ENCODE assay signal across 11 mouse cellular contexts in the genomic region with DNA sequence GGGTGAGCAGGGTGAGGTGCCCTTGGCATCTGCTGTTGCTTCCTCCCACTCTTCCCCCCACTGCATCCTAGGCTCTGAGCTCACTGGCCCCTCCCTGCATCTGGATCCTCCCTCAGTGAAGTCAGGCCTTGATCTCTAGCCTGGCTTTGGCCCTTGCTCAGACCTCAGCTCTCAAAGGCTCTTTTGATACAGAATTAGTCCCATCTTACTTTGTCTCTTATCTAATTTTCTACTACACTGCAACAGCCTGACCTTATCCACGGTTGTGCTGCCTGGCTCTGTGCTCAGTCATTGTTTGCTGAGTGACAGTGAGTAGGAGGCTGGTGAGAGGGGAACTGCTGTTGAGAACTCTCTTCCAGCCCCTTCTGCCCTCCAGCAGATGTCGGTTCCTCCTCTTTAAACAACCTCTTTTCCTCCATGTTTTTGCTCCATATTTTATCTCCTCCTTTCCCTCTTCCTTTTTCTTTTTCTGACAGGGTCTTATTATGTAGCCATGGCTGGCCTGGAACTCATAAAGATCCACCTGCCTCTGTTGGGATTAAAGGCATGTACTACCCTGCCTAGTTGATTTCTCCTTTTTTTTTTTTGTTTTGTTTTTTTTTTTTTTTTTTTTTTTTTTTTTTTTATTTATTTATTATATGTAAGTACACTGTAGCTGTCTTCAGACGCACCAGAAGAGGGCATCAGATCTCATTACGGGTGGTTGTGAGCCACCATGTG. TPM values are rescaled to one million over a fixed set of nuclear protein-coding genes. Genes with fewer than 3 reads are reported as not detected.
DNase-seq lines count a peak whose midpoint lies in the region; ATAC-seq and TF ChIP-seq lines count a peak whose summit lies in the region.
"Had no signal": no experiment of that assay in that cellular context is flagged by ENCODE, and none has a peak within 500 bp of the region (broad histone marks: within the 10 kb centered on the region; RNA-seq: fewer than 3 reads in every experiment).

No protein-coding gene starts in this region.

- 28% methylated on average over 3 of the region's 4 CpGs for WGBS in heart, embryonic 10.5 days
- 16% methylated on average over 3 of the region's 4 CpGs for WGBS in lung, embryonic 14.5 days
- 53% methylated on average over 3 of the region's 4 CpGs for WGBS in stomach, embryonic 14.5 days
- 59% methylated on average over 3 of the region's 4 CpGs for WGBS in cerebellum, adult 2 months
- 60% methylated on average over 3 of the region's 4 CpGs for WGBS in kidney, adult 2 months

- no peak overlapping the region for H3K4me3 ChIP-seq in heart, embryonic 10.5 days
- H3K4me3 ChIP-seq in lung, embryonic 14.5 days (ENCODE audit: low read depth, low read length) = no peak overlapping the region
- H3K4me3 ChIP-seq in stomach, embryonic 14.5 days (ENCODE audit: low read depth, low read length) = no peak overlapping the region
- H3K4me3 ChIP-seq in cerebellum, adult 2 months (replicated peaks; ENCODE audit: insufficient read depth, low read depth, low read length) = no peak overlapping the region
- H3K4me3 ChIP-seq in kidney, adult 2 months (ENCODE audit: insufficient read depth, low read depth, low read length) = no peak overlapping the region
- H3K4me3 ChIP-seq: forebrain, embryonic 12.5 days had no signal

- no peak for TF ChIP-seq CTCF in lung, embryonic 14.5 days (IDR thresholded peaks at IDR 0.05; ENCODE audit: low read depth)
- TF ChIP-seq CTCF in cerebellum, adult 2 months (IDR thresholded peaks at IDR 0.05; ENCODE audit: borderline replicate concordance, insufficient read depth, low read depth, low read length) = no peak
- no peak for TF ChIP-seq CTCF in kidney, adult 2 months (conservative IDR thresholded peaks at IDR 0.05; ENCODE audit: insufficient read depth, insufficient read length, low read depth, low read length)

- TF ChIP-seq POLR2A in cerebellum, adult 2 months (IDR thresholded peaks at IDR 0.05; ENCODE audit: borderline replicate concordance, insufficient read depth, low read length) = no peak
- TF ChIP-seq POLR2A in kidney, adult 2 months (IDR thresholded peaks at IDR 0.05; ENCODE audit: low read depth, low read length) = no peak

- H3K36me3 ChIP-seq in heart, embryonic 10.5 days = peaks cover 13% of the 10 kb centered on the region; the same call in 1 of the 2 replicates
- peaks cover 9% of the 10 kb centered on the region; the same call in 1 of the 2 replicates for H3K36me3 ChIP-seq in lung, embryonic 14.5 days (ENCODE audit: insufficient read depth)
- no peaks in the 10 kb centered on the region; the same call in 1 of the 2 replicates for H3K36me3 ChIP-seq in stomach, embryonic 14.5 days (ENCODE audit: control insufficient read depth, insufficient read depth, low read length)
- H3K36me3 ChIP-seq in kidney, adult 2 months (ENCODE audit: control insufficient read depth, insufficient read depth, low read length) = no peaks in the 10 kb centered on the region; the same call in 1 of the 2 replicates

- H3K27ac ChIP-seq in heart, embryonic 10.5 days = 0 out of 2 replicates have a peak overlapping the region, but pooled peaks have one; percentile 36
- peak overlapping the region; percentile 44 for H3K27ac ChIP-seq in lung, embryonic 14.5 days (ENCODE audit: low read depth)
- peak overlapping the region; percentile 15; the same call in 1 of the 2 replicates for H3K27ac ChIP-seq in stomach, embryonic 14.5 days (ENCODE audit: low read length)
- H3K27ac ChIP-seq in cerebellum, adult 2 months (ENCODE audit: insufficient read depth, low read length) = no peak overlapping the region
- H3K27ac ChIP-seq in kidney, adult 2 months (ENCODE audit: insufficient read depth, low read depth, low read length) = no peak overlapping the region
- H3K27ac ChIP-seq: forebrain, embryonic 12.5 days had no signal

- no peak for ATAC-seq in lung, embryonic 14.5 days (ENCODE audit: insufficient read depth)
- ATAC-seq in erythroid progenitor cell, adult 5-6 weeks (replicated peaks; ENCODE audit: low FRiP score, poor library complexity, severe bottlenecking) = 0 out of 2 replicates have a peak, but pooled peaks have one; percentile 12
- ATAC-seq in stomach, embryonic 14.5 days (ENCODE audit: insufficient number of reproducible peaks, insufficient read depth, low FRiP score, low read depth) = no peak

- H3K9me3 ChIP-seq in heart, embryonic 10.5 days = no peaks in the 10 kb centered on the region
- H3K9me3 ChIP-seq in lung, embryonic 14.5 days (ENCODE audit: low read depth, low read length) = no peaks in the 10 kb centered on the region
- H3K9me3 ChIP-seq in stomach, embryonic 14.5 days (ENCODE audit: control insufficient read depth, low read depth, low read length) = no peaks in the 10 kb centered on the region
- H3K9me3 ChIP-seq: forebrain, embryonic 12.5 days had no signal

- H3K4me2 ChIP-seq in lung, embryonic 14.5 days = no peak overlapping the region
- H3K4me2 ChIP-seq in stomach, embryonic 14.5 days (replicated peaks; ENCODE audit: low read depth, low read length) = no peak overlapping the region
- H3K4me2 ChIP-seq: forebrain, embryonic 12.5 days had no signal

- H3K9ac ChIP-seq in lung, embryonic 14.5 days = no peak overlapping the region
- no peak overlapping the region for H3K9ac ChIP-seq in stomach, embryonic 14.5 days (replicated peaks; ENCODE audit: low read depth, low read length)
- H3K9ac ChIP-seq: forebrain, embryonic 12.5 days had no signal

- H3K27me3 ChIP-seq in heart, embryonic 10.5 days (ENCODE audit: insufficient read depth, poor library complexity, severe bottlenecking) = no peaks in the 10 kb centered on the region
- no peaks in the 10 kb centered on the region for H3K27me3 ChIP-seq in lung, embryonic 14.5 days (ENCODE audit: insufficient read depth, low read length)
- H3K27me3 ChIP-seq in stomach, embryonic 14.5 days (ENCODE audit: control insufficient read depth, insufficient read depth, low read length) = no peaks in the 10 kb centered on the region
- no peaks in the 10 kb centered on the region for H3K27me3 ChIP-seq in cerebellum, adult 2 months (ENCODE audit: control insufficient read depth, insufficient read depth, low read length)
- no peaks in the 10 kb centered on the region for H3K27me3 ChIP-seq in kidney, adult 2 months (replicated peaks; ENCODE audit: control insufficient read depth, insufficient read depth, low read length)
- H3K27me3 ChIP-seq: forebrain, embryonic 12.5 days had no signal

- H3K4me1 ChIP-seq in heart, embryonic 10.5 days = peaks cover 10% of the 10 kb centered on the region
- peaks cover 5% of the 10 kb centered on the region; the same call in 1 of the 2 replicates for H3K4me1 ChIP-seq in lung, embryonic 14.5 days (ENCODE audit: insufficient read depth)
- H3K4me1 ChIP-seq in stomach, embryonic 14.5 days (ENCODE audit: control insufficient read depth, insufficient read depth, low read length) = peaks cover 5% of the 10 kb centered on the region; the same call in 1 of the 2 replicates
- H3K4me1 ChIP-seq in cerebellum, adult 2 months (ENCODE audit: control insufficient read depth, insufficient read depth, low read length) = peaks cover 2% of the 10 kb centered on the region; the same call in 1 of the 2 replicates
- no peaks in the 10 kb centered on the region for H3K4me1 ChIP-seq in kidney, adult 2 months (ENCODE audit: control insufficient read depth, insufficient read depth, low read length)

- no peak for DNase-seq in heart, embryonic 10.5 days (ENCODE audit: low spot score)
- no peak for DNase-seq in heart, adult 8-10 months (ENCODE audit: low spot score)
- DNase-seq in lung, embryonic 14.5 days = no peak
- no peak for DNase-seq in lung, postnatal 25 days (ENCODE audit: low spot score)
- DNase-seq in cerebellum, adult 2 months = no peak
- DNase-seq in kidney, adult 2 months = no peak
- DNase-seq: gastrocnemius, postnatal 25 days; kidney, postnatal 25 days had no signal

RNA-seq across cellular contexts. Expression of a gene that starts 23.0 kb away (rescaled TPM):
- 23.7 and 26.4 TPM in 2 replicates for polyA plus RNA-seq in heart, embryonic 10.5 days (2016; fragmentation: Nextera tagmentation; extraction: Ambion mirVana)
- 10 to 100 TPM; 11.0 to 14.6 (median 11.7) TPM for total RNA-seq in heart, adult 8-10 months (2022)
- 33.2 and 40.0 TPM in 2 replicates for polyA plus RNA-seq in lung, embryonic 14.5 days (2014; fragmentation: Nextera tagmentation; extraction: Ambion mirVana)
- 10.5 TPM in 1 of 2 replicates, not detected in the other for total RNA-seq in erythroid progenitor cell, adult 5-6 weeks (2015; ENCODE audit: low replicate concordance)
- 14.2 and 16.1 TPM in 2 replicates for total RNA-seq in erythroid progenitor cell, adult 5-6 weeks (2017; ENCODE audit: low replicate concordance)
- 28.3 and 29.2 TPM in 2 replicates for polyA plus RNA-seq in stomach, embryonic 14.5 days (2014; fragmentation: Nextera tagmentation; extraction: Ambion mirVana)
- polyA plus RNA-seq in cerebellum, adult 2 months (2012; rRNA removed) = 75.2 and 77.6 TPM in 2 replicates
- 20.0 and 25.1 TPM in 2 replicates for polyA plus RNA-seq in kidney, adult 2 months (2012; rRNA removed)

RNA-seq across cellular contexts. Expression of a gene that starts 52.3 kb away (rescaled TPM):
- polyA plus RNA-seq in heart, embryonic 10.5 days (2016; fragmentation: Nextera tagmentation; extraction: Ambion mirVana) = 220 and 222 TPM in 2 replicates
- 10 to 100 TPM; 73.6 to 84.8 (median 76.1) TPM for total RNA-seq in heart, adult 8-10 months (2022)
- polyA plus RNA-seq in lung, embryonic 14.5 days (2014; fragmentation: Nextera tagmentation; extraction: Ambion mirVana) = 164 and 168 TPM in 2 replicates
- 6.3 and 13.7 TPM in 2 replicates for total RNA-seq in erythroid progenitor cell, adult 5-6 weeks (2015; ENCODE audit: low replicate concordance)
- 21.4 and 26.6 TPM in 2 replicates for total RNA-seq in erythroid progenitor cell, adult 5-6 weeks (2017; ENCODE audit: low replicate concordance)
- polyA plus RNA-seq in stomach, embryonic 14.5 days (2014; fragmentation: Nextera tagmentation; extraction: Ambion mirVana) = 162 and 164 TPM in 2 replicates
- 69.7 and 81.2 TPM in 2 replicates for polyA plus RNA-seq in cerebellum, adult 2 months (2012; rRNA removed)
- 71.2 and 83.9 TPM in 2 replicates for polyA plus RNA-seq in kidney, adult 2 months (2012; rRNA removed)

Comparison
In these comparisons a context has a peak if more than half of its experiments do, and no peak if none do; other contexts are left out.
1. H3K27ac ChIP-seq: peak in heart, embryonic 10.5 days (single experiment), lung, embryonic 14.5 days (single experiment) and stomach, embryonic 14.5 days (single experiment); none in cerebellum, adult 2 months (single experiment) and kidney, adult 2 months (single experiment).